ENCODE assay signal across 26 mouse cellular contexts in genomic region chr3:149294445-149294844, GRCm38 (mm10).
"Had no signal": no experiment of that assay in that cellular context is flagged by ENCODE, and none has a peak within 500 bp of the region (broad histone marks: within the 10 kb centered on the region; RNA-seq: fewer than 3 reads in every experiment).

No protein-coding gene starts in this region.

- H3K27me3 ChIP-seq: forebrain, embryonic 15.5 days; heart, embryonic 12.5 days; intestine, embryonic 15.5 days; kidney, embryonic 15.5 days had no signal

- H3K4me2 ChIP-seq: forebrain, embryonic 15.5 days; heart, embryonic 12.5 days; hindbrain, embryonic 12.5 days; hindbrain, embryonic 14.5 days; intestine, embryonic 15.5 days; kidney, embryonic 15.5 days; limb, embryonic 13.5 days had no signal

- H3K4me3 ChIP-seq: forebrain, embryonic 15.5 days; gastrocnemius, adult 2 months; heart, embryonic 10.5 days; heart, embryonic 12.5 days; hindbrain, embryonic 10.5 days; hindbrain, embryonic 12.5 days; intestine, embryonic 15.5 days; kidney, embryonic 15.5 days; limb, embryonic 13.5 days had no signal

- H3K9me3 ChIP-seq: forebrain, embryonic 15.5 days; heart, embryonic 10.5 days; heart, embryonic 12.5 days; hindbrain, embryonic 10.5 days; hindbrain, embryonic 12.5 days; intestine, embryonic 15.5 days; kidney, embryonic 15.5 days; limb, embryonic 13.5 days had no signal

- H3K27ac ChIP-seq: forebrain, embryonic 15.5 days; gastrocnemius, adult 2 months; heart, embryonic 10.5 days; hindbrain, embryonic 14.5 days; intestine, embryonic 15.5 days; kidney, embryonic 15.5 days; kidney, postnatal 0 days; limb, embryonic 13.5 days had no signal

- H3K9ac ChIP-seq: forebrain, embryonic 15.5 days; forebrain, postnatal 0 days; heart, embryonic 12.5 days; hindbrain, embryonic 12.5 days; hindbrain, embryonic 14.5 days; intestine, embryonic 15.5 days; kidney, embryonic 15.5 days; limb, embryonic 13.5 days had no signal

- ATAC-seq: forebrain, postnatal 0 days; hindbrain, embryonic 16.5 days; inflammation-experienced regulatory T-cells, adult 6 months; intestine, embryonic 15.5 days; intestine, postnatal 0 days had no signal

- H3K4me1 ChIP-seq: intestine, embryonic 15.5 days; kidney, embryonic 15.5 days had no signal

- DNase-seq: forebrain, postnatal 0 days; gastrocnemius, adult 2 months; gastrocnemius, postnatal 10 days; gastrocnemius, postnatal 25 days; heart, postnatal 10 days; heart, postnatal 4 days; kidney, adult 18-20 months; kidney, adult 9 months; kidney, postnatal 14 days; kidney, postnatal 36 days; layer of hippocampus, adult 9-11 months; layer of hippocampus, postnatal 36 days; left cerebral cortex, postnatal 4 days had no signal

- H3K36me3 ChIP-seq: forebrain, embryonic 15.5 days; heart, embryonic 10.5 days; heart, embryonic 12.5 days; hindbrain, embryonic 10.5 days; hindbrain, embryonic 12.5 days; intestine, embryonic 15.5 days; kidney, embryonic 15.5 days; limb, embryonic 13.5 days had no signal
